Mouse (Mus musculus) neural tube, embryonic 10.5 days (tissue): ENCODE data around the gene Ap3b1.

Source experiments
- DNase-seq: peaks from one replicate; pipeline ENCODE4 v3.0.0-alpha.2; 2017; ENCODE audit warnings: low spot score; ENCODE audit errors: extremely low spot score

The Ap3b1 gene

GRCm38 (mm10) chr13:94375526-94376390 is 17.0 kb downstream of the Ap3b1 start:
- no peak for DNase-seq

GRCm38 (mm10) chr13:94379006-94379405 is 20.2 kb downstream of the Ap3b1 start:
- DNase-seq = no peak

GRCm38 (mm10) chr13:94381427-94381826 is 22.7 kb downstream of the Ap3b1 start:
- no peak for DNase-seq

- no peak for DNase-seq
Observed at GRCm38 (mm10) chr13:94381829-94382675, 23.3 kb downstream of the Ap3b1 start.

- no peak for DNase-seq
Observed at GRCm38 (mm10) chr13:94384931-94385570, 26.3 kb downstream of the Ap3b1 start.

- DNase-seq = no peak
Observed at GRCm38 (mm10) chr13:94388566-94388965, 29.8 kb downstream of the Ap3b1 start.

- DNase-seq = no peak
Observed at GRCm38 (mm10) chr13:94389541-94389940, 30.8 kb downstream of the Ap3b1 start.

- DNase-seq = no peak
Observed at GRCm38 (mm10) chr13:94392282-94392681, 33.5 kb downstream of the Ap3b1 start.

- no peak for DNase-seq
Observed at GRCm38 (mm10) chr13:94394486-94394885, 35.7 kb downstream of the Ap3b1 start.

GRCm38 (mm10) chr13:94395763-94396162 is 37.0 kb downstream of the Ap3b1 start:
- DNase-seq = no peak

- no peak for DNase-seq
Observed at GRCm38 (mm10) chr13:94396392-94396920, 37.7 kb downstream of the Ap3b1 start.

- DNase-seq = no peak
Observed at GRCm38 (mm10) chr13:94398568-94399374, 40.0 kb downstream of the Ap3b1 start.

GRCm38 (mm10) chr13:94400465-94400864 is 41.7 kb downstream of the Ap3b1 start:
- DNase-seq = no peak

- DNase-seq = no peak
Observed at GRCm38 (mm10) chr13:94423600-94423999, 64.8 kb downstream of the Ap3b1 start.

GRCm38 (mm10) chr13:94429567-94429966 is 70.8 kb downstream of the Ap3b1 start:
- DNase-seq = no peak

GRCm38 (mm10) chr13:94439386-94439785 is 80.6 kb downstream of the Ap3b1 start:
- DNase-seq = no peak

GRCm38 (mm10) chr13:94441199-94441598 is 82.4 kb downstream of the Ap3b1 start:
- peak; percentile 5 for DNase-seq

GRCm38 (mm10) chr13:94443411-94443810 is 84.7 kb downstream of the Ap3b1 start:
- no peak for DNase-seq

GRCm38 (mm10) chr13:94445103-94445502 is 86.3 kb downstream of the Ap3b1 start:
- peak; percentile 8 for DNase-seq

GRCm38 (mm10) chr13:94447003-94447402 is 88.2 kb downstream of the Ap3b1 start:
- peak; percentile 11 for DNase-seq

GRCm38 (mm10) chr13:94449593-94449992 is 90.8 kb downstream of the Ap3b1 start:
- peak; percentile 8 for DNase-seq
